Mouse (Mus musculus) heart, embryonic 14.5 days (tissue): ENCODE results near the gene Sdc3. TPM values are rescaled to one million over a fixed set of nuclear protein-coding genes. Genes with fewer than 3 reads are reported as not detected.

Source experiments
- ATAC-seq: fragments of 200-750 bp; cut with Nextera tagmentation; 2 replicates; pipeline ENCODE4 v1.8.0; 2017; ENCODE audit warnings: low read depth, moderate TSS enrichment; ENCODE audit not compliant: insufficient number of reproducible peaks, insufficient read depth, low FRiP score
- H3K27ac ChIP-seq, 2 experiments: fragments of 200-500 bp in 1 of 2; fragments of 300-500 bp in 1 of 2; sonication (generic) in 1 of 2; replicated peaks in 1 of 2; 2 replicates each; pipeline ENCODE4 v1.5.1; 2012 to 2014; ENCODE audit warnings: low read depth in 2 of 2, low read length in 2 of 2, control low read depth in 1 of 2, mild to moderate bottlenecking in 1 of 2, mixed read lengths in 1 of 2; ENCODE audit not compliant: control insufficient read depth in 1 of 2, insufficient read depth in 1 of 2
- H3K27me3 ChIP-seq: fragments of 300-500 bp; sonication (generic); 2 replicates; pipeline ENCODE4 v1.6.1; 2014; ENCODE audit warnings: mild to moderate bottlenecking, low read length, control low read depth; ENCODE audit not compliant: control insufficient read depth, insufficient read depth
- H3K36me3 ChIP-seq: fragments of 300-500 bp; sonication (generic); 2 replicates; pipeline ENCODE4 v1.6.1; 2014; ENCODE audit warnings: mild to moderate bottlenecking, control low read depth, low read length, mixed read lengths; ENCODE audit not compliant: control insufficient read depth, insufficient read depth
- H3K4me1 ChIP-seq, 2 experiments: fragments of 200-500 bp in 1 of 2; fragments of 300-500 bp in 1 of 2; sonication (generic) in 1 of 2; 2 replicates each; pipeline ENCODE4 v1.6.1; 2012 to 2014; ENCODE audit warnings: low read length in 2 of 2, control low read depth in 1 of 2, mixed read lengths in 1 of 2; ENCODE audit not compliant: control insufficient read depth in 2 of 2, insufficient read depth in 2 of 2
- H3K4me2 ChIP-seq: fragments of 300-500 bp; sonication (generic); 2 replicates; pipeline ENCODE4 v1.6.1; 2014; ENCODE audit warnings: mild to moderate bottlenecking, low read length
- H3K4me3 ChIP-seq, 2 experiments: fragments of 200-500 bp in 1 of 2; fragments of 300-500 bp in 1 of 2; sonication (generic) in 1 of 2; 2 replicates each; pipeline ENCODE4 v1.5.1; 2012 to 2014; ENCODE audit warnings: low read length in 2 of 2, mild to moderate bottlenecking in 2 of 2, control low read depth in 1 of 2, low read depth in 1 of 2, moderate library complexity in 1 of 2; ENCODE audit not compliant: control insufficient read depth in 1 of 2, insufficient read depth in 1 of 2
- H3K9ac ChIP-seq: fragments of 300-500 bp; sonication (generic); 2 replicates; pipeline ENCODE4 v1.6.1; 2014; ENCODE audit warnings: mild to moderate bottlenecking, low read length
- H3K9me3 ChIP-seq: fragments of 300-500 bp; sonication (generic); 2 replicates; pipeline ENCODE4 v1.6.1; 2016; ENCODE audit warnings: low read length, control low read depth; ENCODE audit not compliant: control insufficient read depth
- WGBS: fragments of 180-500 bp; shearing (Covaris S2); extraction: QIAGEN DNeasy Blood & Tissue Kit; methylation state at CpG from one replicate; pipeline ENCODE4 v1.1.7; 2014; 5-methylcytosine and 5-hydroxymethylcytosine counted together
- polyA plus RNA-seq: library from polyadenylated mRNA; unstranded; fragments of >200 nt; fragmentation: Nextera tagmentation; extraction: Ambion mirVana; gene quantifications from 2 replicates; pipeline ENCODE4 v1.2.1, GENCODE M21; 2014

The Sdc3 gene
- polyA plus RNA-seq, 1 experiment from 2014 or later: 16.8 TPM

DNA sequence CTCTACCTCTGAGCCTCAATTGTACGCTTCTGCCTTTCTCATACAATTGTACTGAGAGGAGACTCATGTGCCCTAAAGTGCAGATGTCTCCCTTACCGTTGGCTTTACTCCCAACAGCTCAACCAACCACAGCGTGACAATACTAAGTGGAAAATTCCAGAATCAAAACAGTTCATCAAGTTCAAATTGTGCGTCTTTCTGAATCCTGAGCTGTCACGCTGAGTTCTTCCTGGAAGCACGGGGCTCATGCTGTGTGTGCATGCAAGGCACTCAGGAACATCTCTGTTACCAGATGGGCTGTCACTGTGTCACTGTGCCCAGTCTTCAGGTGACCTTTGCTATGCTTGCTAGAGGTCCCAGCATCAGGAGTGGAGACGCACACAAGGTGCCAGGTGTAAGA is 13.4 kb downstream of the Sdc3 start:
- WGBS: 79% methylated on average over 7 of the region's 7 CpGs
- Histone ChIP-seq H3K27ac (no peak overlapping the region), H3K4me2 (no peak overlapping the region), H3K36me3 (0 out of 2 replicates have a peak, but pooled peaks cover 3% of the 10 kb centered on the region), H3K4me1 (peaks cover 29 to 30% of the 10 kb centered on the region in 2 experiments), H3K9ac (no peak overlapping the region), H3K4me3 (no peak overlapping the region), H3K9me3 (no peaks in the 10 kb centered on the region), H3K27me3 (no peaks in the 10 kb centered on the region)
- no peak for ATAC-seq

- Histone ChIP-seq H3K4me1 (peaks cover 26 to 28% of the 10 kb centered on the region in 2 experiments), H3K4me2 (no peak overlapping the region), H3K27me3 (no peaks in the 10 kb centered on the region), H3K27ac (no peak overlapping the region), H3K36me3 (0 out of 2 replicates have a peak, but pooled peaks cover 3% of the 10 kb centered on the region), H3K4me3 (no peak overlapping the region), H3K9me3 (no peaks in the 10 kb centered on the region), H3K9ac (no peak overlapping the region)
- no peak for ATAC-seq
- WGBS: 90% methylated on average over 9 of the region's 9 CpGs
Observed at GRCm38 (mm10) chr4:130806746-130807145, 14.4 kb downstream of the Sdc3 start.

DNA sequence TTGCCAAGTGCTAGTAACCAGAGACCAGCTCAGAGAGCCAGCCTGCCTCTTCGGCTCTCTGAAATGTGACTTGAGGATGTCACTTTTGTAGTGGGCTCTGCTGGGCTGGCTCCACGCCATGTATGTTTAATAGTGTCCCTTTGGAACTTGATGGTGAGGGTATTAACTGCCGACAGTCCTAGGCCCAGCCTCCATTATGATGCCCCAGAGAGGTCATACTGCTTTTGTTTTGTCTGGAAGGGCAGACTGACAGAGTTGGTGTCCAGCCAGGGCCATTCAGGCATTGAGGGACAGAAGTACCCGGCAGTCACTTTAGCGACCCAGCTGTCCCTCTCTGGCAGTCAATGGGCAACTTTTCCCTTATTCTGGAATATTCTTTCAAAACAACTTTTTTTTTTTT is 17.4 kb downstream of the Sdc3 start:
- no peaks in the 10 kb centered on the region for H3K9me3 ChIP-seq
- H3K4me3 ChIP-seq: no peak overlapping the region
- no peak overlapping the region for H3K9ac ChIP-seq
- no peak for ATAC-seq
- H3K36me3 ChIP-seq: 0 out of 2 replicates have a peak, but pooled peaks cover 3% of the 10 kb centered on the region
- peaks cover 4 to 15% of the 10 kb centered on the region in 2 experiments; a peak in 3 of 4 replicates for H3K4me1 ChIP-seq
- H3K4me2 ChIP-seq: no peak overlapping the region
- WGBS: 51% methylated on average over 5 of the region's 5 CpGs
- no peak overlapping the region for H3K27ac ChIP-seq
- no peaks in the 10 kb centered on the region for H3K27me3 ChIP-seq

GRCm38 (mm10) chr4:130810845-130811244 is 18.5 kb downstream of the Sdc3 start:
- no peaks in the 10 kb centered on the region for H3K27me3 ChIP-seq
- no peak overlapping the region for H3K4me3 ChIP-seq
- H3K9ac ChIP-seq: no peak overlapping the region
- H3K9me3 ChIP-seq: no peaks in the 10 kb centered on the region
- peaks cover 2 to 13% of the 10 kb centered on the region in 2 experiments; a peak in 2 of 4 replicates for H3K4me1 ChIP-seq
- ATAC-seq: no peak
- WGBS: 34% methylated on average over 3 of the region's 3 CpGs
- H3K27ac ChIP-seq: no peak overlapping the region
- H3K36me3 ChIP-seq: 0 out of 2 replicates have a peak, but pooled peaks cover 3% of the 10 kb centered on the region
- no peak overlapping the region for H3K4me2 ChIP-seq

DNA sequence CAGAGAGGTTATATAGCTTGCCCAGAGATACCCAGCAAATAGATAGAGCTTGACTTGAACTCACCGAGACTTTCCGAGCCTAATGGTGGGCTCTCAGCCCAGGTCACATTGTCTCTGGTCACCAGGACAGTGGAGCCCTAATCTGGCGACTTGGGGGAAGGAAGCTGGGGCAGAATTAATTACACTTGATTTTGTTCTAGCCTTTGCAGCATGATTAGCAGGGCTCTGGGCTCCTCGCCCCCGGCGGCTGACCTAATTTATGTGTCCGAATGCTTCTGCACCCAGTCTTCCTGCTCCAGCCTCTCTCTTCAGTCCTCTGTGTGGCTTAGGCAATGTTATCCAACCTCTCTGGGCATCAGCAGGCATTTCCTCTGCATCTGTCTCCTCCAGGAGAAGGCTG is 19.0 kb downstream of the Sdc3 start:
- H3K27me3 ChIP-seq: no peaks in the 10 kb centered on the region
- 64% methylated on average over 7 of the region's 7 CpGs for WGBS
- ATAC-seq: no peak
- no peaks in the 10 kb centered on the region for H3K36me3 ChIP-seq
- no peaks in the 10 kb centered on the region for H3K9me3 ChIP-seq
- peaks cover 2 to 13% of the 10 kb centered on the region in 2 experiments; a peak in 2 of 4 replicates for H3K4me1 ChIP-seq
- no peak overlapping the region for H3K9ac ChIP-seq
- no peak overlapping the region for H3K27ac ChIP-seq
- no peak overlapping the region for H3K4me2 ChIP-seq
- no peak overlapping the region for H3K4me3 ChIP-seq

GRCm38 (mm10) chr4:130813958-130814357 is 21.6 kb downstream of the Sdc3 start:
- 55% methylated on average over 2 of the region's 2 CpGs for WGBS
- Histone ChIP-seq H3K27me3 (no peaks in the 10 kb centered on the region), H3K9me3 (no peaks in the 10 kb centered on the region), H3K4me2 (no peak overlapping the region), H3K9ac (no peak overlapping the region), H3K36me3 (peaks cover 12% of the 10 kb centered on the region; the same call in 1 of the 2 replicates), H3K4me3 (no peak overlapping the region), H3K27ac (no peak overlapping the region), H3K4me1 (peaks cover 2 to 13% of the 10 kb centered on the region in 2 experiments; a peak in 2 of 4 replicates)
- ATAC-seq: no peak

DNA sequence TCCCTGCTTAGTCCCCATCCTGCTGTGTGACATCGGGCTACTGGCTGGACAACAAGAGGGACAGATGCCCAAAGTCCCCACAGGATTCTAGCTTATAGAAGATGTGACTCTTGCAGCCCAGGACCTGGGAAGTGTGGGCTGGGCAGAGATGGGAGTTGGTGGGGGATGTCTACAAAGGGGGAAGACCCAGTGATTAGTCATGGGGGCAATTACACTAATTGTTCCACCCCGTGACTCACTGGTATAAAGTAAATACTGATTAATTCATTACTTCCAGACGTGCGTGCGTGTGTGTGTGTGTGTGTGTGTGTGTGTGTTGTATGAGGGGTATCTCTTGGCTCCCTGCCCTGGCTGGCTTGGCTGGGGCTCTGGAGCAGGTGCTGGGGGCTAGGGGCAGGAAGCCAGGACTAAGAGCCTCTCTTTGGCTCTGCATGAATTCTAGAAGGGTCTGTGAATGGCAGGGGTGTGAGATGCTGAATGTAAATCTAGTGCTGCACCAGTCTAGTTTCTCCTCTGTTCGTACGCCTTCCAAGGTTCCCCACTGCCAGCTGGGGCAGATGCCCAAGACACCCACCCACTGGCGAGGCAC is 22.5 kb downstream of the Sdc3 start:
- Histone ChIP-seq H3K9me3 (no peaks in the 10 kb centered on the region), H3K27me3 (no peaks in the 10 kb centered on the region), H3K27ac (no peak overlapping the region), H3K9ac (no peak overlapping the region), H3K4me1 (peaks cover 0 to 8% of the 10 kb centered on the region in 2 experiments; a peak in 2 of 4 replicates), H3K36me3 (peaks cover 15% of the 10 kb centered on the region; the same call in 1 of the 2 replicates), H3K4me3 (no peak overlapping the region), H3K4me2 (no peak overlapping the region)
- 54% methylated on average over 8 of the region's 8 CpGs for WGBS
- ATAC-seq: no peak

- WGBS: 82% methylated on average over 8 of the region's 8 CpGs
- Histone ChIP-seq H3K9ac (no peak overlapping the region), H3K36me3 (peaks cover 15% of the 10 kb centered on the region; the same call in 1 of the 2 replicates), H3K27me3 (no peaks in the 10 kb centered on the region), H3K4me3 (no peak overlapping the region), H3K4me2 (no peak overlapping the region), H3K27ac (no peak overlapping the region), H3K9me3 (no peaks in the 10 kb centered on the region), H3K4me1 (peaks cover 5 to 13% of the 10 kb centered on the region in 2 experiments; a peak in 3 of 4 replicates)
- no peak for ATAC-seq
Observed at GRCm38 (mm10) chr4:130815860-130816259, 23.5 kb downstream of the Sdc3 start.
